Mouse (Mus musculus): ENCODE measurements around the gene Gm14180.

DNA sequence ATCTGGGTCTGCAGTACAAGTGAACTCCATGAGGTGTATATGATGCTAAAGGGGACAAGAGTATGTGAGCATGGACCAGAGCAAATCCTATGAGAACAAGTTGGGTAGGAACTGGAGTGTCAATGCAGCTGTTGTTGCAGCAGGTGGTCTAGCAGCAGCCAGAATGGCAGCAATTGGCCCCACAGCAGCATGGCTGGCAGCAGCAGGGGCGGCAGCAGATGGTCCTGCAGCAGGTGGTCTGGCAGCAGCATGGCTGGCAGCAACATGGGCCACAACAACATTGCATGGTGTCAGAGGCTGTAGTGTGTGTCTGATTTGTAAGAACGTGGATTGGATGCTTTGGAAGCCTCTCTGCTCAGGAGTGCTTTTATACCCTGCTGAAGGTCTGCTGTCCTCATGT, 10.0 kb downstream of the Gm14180 start:
- no peak for TF ChIP-seq CTCF (IDR thresholded peaks at IDR 0.05; ENCODE audit: extremely low read depth, insufficient read depth, low read length)
- TF ChIP-seq POLR2A (IDR thresholded peaks at IDR 0.05; ENCODE audit: extremely low read depth, insufficient read depth, low read length): no peak

All from cortical plate, adult 2 months (tissue).